10 mouse cellular contexts compared by ENCODE assay signal in genomic region chr2:25850330-25850729, GRCm38 (mm10). TPM values are rescaled to one million over a fixed set of nuclear protein-coding genes. Genes with fewer than 3 reads are reported as not detected.
DNase-seq lines count a peak whose midpoint lies in the region; ATAC-seq and TF ChIP-seq lines count a peak whose summit lies in the region.
"Had no signal": no experiment of that assay in that cellular context is flagged by ENCODE, and none has a peak within 500 bp of the region (broad histone marks: within the 10 kb centered on the region; RNA-seq: fewer than 3 reads in every experiment).

No protein-coding gene starts in this region.

- H3K4me1 ChIP-seq in liver, embryonic 14.5 days (replicated peaks; ENCODE audit: control insufficient read depth in 2 of 2, insufficient read depth in 2 of 2, low read length in 1 of 2), result no peaks in the 10 kb centered on the region
- H3K4me1 ChIP-seq: heart, embryonic 13.5 days; midbrain, embryonic 12.5 days had no signal

- no peak overlapping the region for H3K27ac ChIP-seq in liver, embryonic 14.5 days
- H3K27ac ChIP-seq: heart, embryonic 13.5 days; midbrain, embryonic 12.5 days had no signal

- no peak overlapping the region for H3K4me2 ChIP-seq in liver, embryonic 14.5 days (ENCODE audit: low read depth)
- H3K4me2 ChIP-seq: heart, embryonic 13.5 days; midbrain, embryonic 12.5 days had no signal

- H3K9ac ChIP-seq in liver, embryonic 14.5 days (replicated peaks), result no peak overlapping the region
- H3K9ac ChIP-seq: heart, embryonic 13.5 days; midbrain, embryonic 12.5 days had no signal

- peak; percentile 76 for TF ChIP-seq CTCF in brain, embryonic 14.5 days (IDR thresholded peaks at IDR 0.05; ENCODE audit: borderline replicate concordance, extremely low read depth, insufficient read depth, insufficient read length)
- TF ChIP-seq CTCF in liver, embryonic 14.5 days (IDR thresholded peaks at IDR 0.05; ENCODE audit: low read depth), result peak; percentile 94

- no peak for TF ChIP-seq EP300 in liver, embryonic 14.5 days (IDR thresholded peaks at IDR 0.05; ENCODE audit: low read depth)

- 10% methylated on average over 4 of the region's 4 CpGs for WGBS in liver, embryonic 14.5 days (ENCODE audit: insufficient replicate concordance)

- peak; percentile 61 for DNase-seq in left cerebral cortex, postnatal 4 days
- DNase-seq in left cerebral cortex, adult 8-10 months (ENCODE audit: low spot score in 2 of 2), result no peak
- DNase-seq in MN1 (ENCODE audit: low spot score), result peak; percentile 42
- peak; percentile 19 for DNase-seq in brain, embryonic 14.5 days (ENCODE audit: low read depth)
- DNase-seq in gastrocnemius, adult 18-20 months (ENCODE audit: low spot score), result peak; percentile 61
- DNase-seq in liver, embryonic 14.5 days (ENCODE audit: low read depth in 3 of 3, low spot score in 3 of 3), result peak in 1 of 3 experiments; percentile 13
- peak; percentile 17 for DNase-seq in skeletal muscle tissue, adult 2 months (ENCODE audit: low read depth, low spot score)
- no peak for DNase-seq in frontal cortex, postnatal 10 days (ENCODE audit: low spot score in 2 of 2)

- H3K4me3 ChIP-seq in liver, embryonic 14.5 days (ENCODE audit: insufficient read depth in 1 of 2, low read depth in 2 of 2, low read length in 2 of 2), result no peak overlapping the region
- H3K4me3 ChIP-seq: heart, embryonic 13.5 days; midbrain, embryonic 12.5 days had no signal

- no peaks in the 10 kb centered on the region for H3K36me3 ChIP-seq in liver, embryonic 14.5 days (replicated peaks; ENCODE audit: control insufficient read depth, insufficient read depth, low read depth)
- H3K36me3 ChIP-seq: heart, embryonic 13.5 days; midbrain, embryonic 12.5 days had no signal

- H3K9me3 ChIP-seq in liver, embryonic 14.5 days (ENCODE audit: control insufficient read depth, low read length), result no peaks in the 10 kb centered on the region
- H3K9me3 ChIP-seq: heart, embryonic 13.5 days; midbrain, embryonic 12.5 days had no signal

- intact Hi-C loops in left cerebral cortex, postnatal 4 days (cut with DNase I), result no loop called here

- ATAC-seq in liver, embryonic 14.5 days (ENCODE audit: insufficient read depth), result no peak

- TF ChIP-seq POLR2A in brain, embryonic 14.5 days (IDR thresholded peaks at IDR 0.05; ENCODE audit: borderline replicate concordance, extremely low read depth, insufficient read depth, insufficient read length, poor library complexity, severe bottlenecking), result no peak

- H3K27me3 ChIP-seq in liver, embryonic 14.5 days (ENCODE audit: control insufficient read depth, insufficient read depth, low read length), result no peaks in the 10 kb centered on the region
- H3K27me3 ChIP-seq: heart, embryonic 13.5 days; midbrain, embryonic 12.5 days had no signal

RNA-seq across cellular contexts. Expression of gene Sohlh1, which starts 3.3 kb away (rescaled TPM):
- total RNA-seq in left cerebral cortex, postnatal 4 days (2021), result not detected
- total RNA-seq in left cerebral cortex, adult 8-10 months (2022), result not detected
- polyA plus RNA-seq in brain, embryonic 14.5 days (2012; rRNA removed), result not detected in 2 replicates
- not detected for total RNA-seq in gastrocnemius, adult 18-20 months (2021)
- not detected in 2 replicates for polyA plus RNA-seq in liver, embryonic 14.5 days (2012; rRNA removed)
- polyA plus RNA-seq in liver, embryonic 14.5 days (2014; fragmentation: Nextera tagmentation; extraction: Ambion mirVana), result not detected in 2 replicates
- polyA plus RNA-seq: heart, embryonic 13.5 days; midbrain, embryonic 12.5 days had no signal

RNA-seq across cellular contexts. Expression of gene Kcnt1, which starts 13.2 kb away (rescaled TPM):
- total RNA-seq in left cerebral cortex, postnatal 4 days (2021), result 10 to 100 TPM; 62.7 to 81.2 TPM
- 100 to 1,000 TPM; 132 to 138 (median 136) TPM for total RNA-seq in left cerebral cortex, adult 8-10 months (2022)
- 52.1 and 60.1 TPM in 2 replicates for polyA plus RNA-seq in brain, embryonic 14.5 days (2012; rRNA removed)
- under 1 TPM; 0.34 to 0.47 TPM for total RNA-seq in gastrocnemius, adult 18-20 months (2021)
- 0.08 and 0.09 TPM in 2 replicates for polyA plus RNA-seq in liver, embryonic 14.5 days (2012; rRNA removed)
- not detected in 2 replicates for polyA plus RNA-seq in liver, embryonic 14.5 days (2014; fragmentation: Nextera tagmentation; extraction: Ambion mirVana)

RNA-seq across cellular contexts. Expression of gene Lcn9, which starts 27.4 kb away (rescaled TPM):
- not detected for total RNA-seq in left cerebral cortex, postnatal 4 days (2021)
- not detected for total RNA-seq in left cerebral cortex, adult 8-10 months (2022)
- polyA plus RNA-seq in brain, embryonic 14.5 days (2012; rRNA removed), result not detected in 2 replicates
- total RNA-seq in gastrocnemius, adult 18-20 months (2021), result not detected
- not detected in 2 replicates for polyA plus RNA-seq in liver, embryonic 14.5 days (2012; rRNA removed)
- polyA plus RNA-seq in liver, embryonic 14.5 days (2014; fragmentation: Nextera tagmentation; extraction: Ambion mirVana), result not detected in 2 replicates
- polyA plus RNA-seq: heart, embryonic 13.5 days; midbrain, embryonic 12.5 days had no signal

RNA-seq across cellular contexts. Expression of gene Glt6d1, which starts 34.7 kb away (rescaled TPM):
- total RNA-seq in left cerebral cortex, postnatal 4 days (2021), result not detected
- total RNA-seq in left cerebral cortex, adult 8-10 months (2022), result not detected
- not detected in 2 replicates for polyA plus RNA-seq in brain, embryonic 14.5 days (2012; rRNA removed)
- not detected for total RNA-seq in gastrocnemius, adult 18-20 months (2021)
- not detected in 2 replicates for polyA plus RNA-seq in liver, embryonic 14.5 days (2012; rRNA removed)
- not detected in 2 replicates for polyA plus RNA-seq in liver, embryonic 14.5 days (2014; fragmentation: Nextera tagmentation; extraction: Ambion mirVana)
- polyA plus RNA-seq: heart, embryonic 13.5 days; midbrain, embryonic 12.5 days had no signal

Comparison
In these comparisons a context has a peak if more than half of its experiments do, and no peak if none do; other contexts are left out.
1. DNase-seq: peak in left cerebral cortex, postnatal 4 days (single experiment), MN1 (single experiment), brain, embryonic 14.5 days (single experiment), gastrocnemius, adult 18-20 months (single experiment) and skeletal muscle tissue, adult 2 months (single experiment); none in left cerebral cortex, adult 8-10 months (0 of 2) and frontal cortex, postnatal 10 days (0 of 2).
2. RNA of gene Kcnt1, which starts 13.2 kb away (total RNA-seq): 132 to 138 TPM in left cerebral cortex, adult 8-10 months and 62.7 to 81.2 TPM in left cerebral cortex, postnatal 4 days; 0.34 to 0.47 TPM in gastrocnemius, adult 18-20 months; every median in the first group is over 10 times any median in the second.